Mouse (Mus musculus) intestine, embryonic 14.5 days (tissue): Measurements from ENCODE around the gene Tstd1. TPM values are rescaled to one million over a fixed set of nuclear protein-coding genes. Genes with fewer than 3 reads are reported as not detected.

Experiments
- ATAC-seq: fragments of 200-750 bp; cut with Nextera tagmentation; replicated peaks from 2 replicates; pipeline ENCODE4 v1.8.0; 2017; ENCODE audit warnings: low read depth, moderate number of reproducible peaks, moderate TSS enrichment, moderate library complexity; ENCODE audit not compliant: low FRiP score, low TSS enrichment
- DNase-seq: peaks from one replicate; pipeline ENCODE4 v3.0.0-alpha.2; 2018; ENCODE audit warnings: low spot score
- H3K27ac ChIP-seq: fragments of 300-500 bp; sonication (generic); 2 replicates; pipeline ENCODE4 v1.5.1; 2014; ENCODE audit warnings: low read depth, mild to moderate bottlenecking, control low read depth
- H3K27me3 ChIP-seq: fragments of 300-500 bp; sonication (generic); replicated peaks from 2 replicates; pipeline ENCODE4 v1.6.1; 2014; ENCODE audit warnings: low read length, control low read depth; ENCODE audit not compliant: control insufficient read depth, insufficient read depth
- H3K36me3 ChIP-seq: fragments of 300-500 bp; sonication (generic); 2 replicates; pipeline ENCODE4 v1.6.1; 2014; ENCODE audit warnings: low read length, control low read depth; ENCODE audit not compliant: control insufficient read depth, insufficient read depth
- H3K4me1 ChIP-seq: fragments of 300-500 bp; sonication (generic); replicated peaks from 2 replicates; pipeline ENCODE4 v1.6.1; 2014; ENCODE audit warnings: low read length, control low read depth, mixed read lengths; ENCODE audit not compliant: control insufficient read depth, insufficient read depth
- H3K4me2 ChIP-seq: fragments of 300-500 bp; sonication (generic); 2 replicates; pipeline ENCODE4 v1.6.1; 2014; ENCODE audit warnings: low read length
- H3K4me3 ChIP-seq: fragments of 300-500 bp; sonication (generic); 2 replicates; pipeline ENCODE4 v1.5.1; 2014; ENCODE audit warnings: low read depth, low read length, control low read depth, mixed read lengths
- H3K9ac ChIP-seq: fragments of 300-500 bp; sonication (generic); 2 replicates; pipeline ENCODE4 v1.6.1; 2014; ENCODE audit warnings: mild to moderate bottlenecking, low read length
- H3K9me3 ChIP-seq: fragments of 300-500 bp; sonication (generic); 2 replicates; pipeline ENCODE4 v1.6.1; 2016; ENCODE audit warnings: low read length, control low read depth; ENCODE audit not compliant: control insufficient read depth
- WGBS: fragments of 180-500 bp; shearing (Covaris S2); extraction: QIAGEN DNeasy Blood & Tissue Kit; methylation state at CpG from one replicate; pipeline ENCODE4 v1.1.7; 2014; 5-methylcytosine and 5-hydroxymethylcytosine counted together
- polyA plus RNA-seq: library from polyadenylated mRNA; unstranded; fragments of >200 nt; fragmentation: Nextera tagmentation; extraction: Ambion mirVana; gene quantifications from 2 replicates; pipeline ENCODE4 v1.2.1, GENCODE M21; 2014

The Tstd1 gene
- polyA plus RNA-seq, 1 experiment from 2014 or later = 2.8 TPM

- WGBS = 81% methylated on average over 4 of the region's 4 CpGs
- Histone ChIP-seq H3K27ac (no peak overlapping the region), H3K27me3 (no peaks in the 10 kb centered on the region), H3K9me3 (peaks cover 4% of the 10 kb centered on the region; the same call in 1 of the 2 replicates), H3K9ac (no peak overlapping the region), H3K4me1 (no peaks in the 10 kb centered on the region; the same call in 1 of the 2 replicates), H3K36me3 (peaks cover 10% of the 10 kb centered on the region), H3K4me3 (no peak overlapping the region), H3K4me2 (no peak overlapping the region)
- no peak for ATAC-seq
- DNase-seq = no peak
Measured at GRCm38 (mm10) chr1:171466565-171466964, 47.9 kb downstream of the Tstd1 start.

GRCm38 (mm10) chr1:171469678-171470077 lies 51.0 kb downstream of the Tstd1 start:
- Histone ChIP-seq H3K4me1 (no peaks in the 10 kb centered on the region; the same call in 1 of the 2 replicates), H3K27ac (no peak overlapping the region), H3K9ac (no peak overlapping the region), H3K9me3 (no peaks in the 10 kb centered on the region), H3K4me2 (no peak overlapping the region), H3K27me3 (no peaks in the 10 kb centered on the region), H3K36me3 (no peaks in the 10 kb centered on the region), H3K4me3 (no peak overlapping the region)
- no peak for ATAC-seq
- 78% methylated on average over 3 of the region's 3 CpGs for WGBS
- no peak for DNase-seq

Other genes with a start within 250 kb of the Tstd1 start
- gene Pcp4l1, start 222.6 kb upstream of the Tstd1 start, polyA plus RNA-seq = 21.9 and 29.2 TPM in 2 replicates
- gene Nr1i3, start 204.9 kb upstream of the Tstd1 start, polyA plus RNA-seq = 0.55 and 1.7 TPM in 2 replicates
- 27.2 and 31.5 TPM in 2 replicates for gene Tomm40l, start 196.4 kb upstream of the Tstd1 start, polyA plus RNA-seq
- gene Apoa2, start 193.8 kb upstream of the Tstd1 start, polyA plus RNA-seq = 2.5 and 5.2 TPM in 2 replicates
- gene Fcer1g, start 184.5 kb upstream of the Tstd1 start, polyA plus RNA-seq = 47.0 and 55.3 TPM in 2 replicates
- 5.0 and 6.1 TPM in 2 replicates for gene Adamts4, start 168.5 kb upstream of the Tstd1 start, polyA plus RNA-seq
- gene Ndufs2, start 167.5 kb upstream of the Tstd1 start, polyA plus RNA-seq = 247 and 258 TPM in 2 replicates
- 65.5 and 68.4 TPM in 2 replicates for gene B4galt3, start 148.5 kb upstream of the Tstd1 start, polyA plus RNA-seq
- gene Ppox, start 137.7 kb upstream of the Tstd1 start, polyA plus RNA-seq = 48.6 and 51.5 TPM in 2 replicates
- 63.0 and 68.1 TPM in 2 replicates for gene Usp21, start 130.9 kb upstream of the Tstd1 start, polyA plus RNA-seq
- gene Ufc1, start 123.8 kb upstream of the Tstd1 start, polyA plus RNA-seq = 105 and 114 TPM in 2 replicates
- gene Dedd, start 89.7 kb upstream of the Tstd1 start, polyA plus RNA-seq = 43.8 and 51.1 TPM in 2 replicates
- gene Nit1, start 73.2 kb upstream of the Tstd1 start, polyA plus RNA-seq = 31.1 and 34.6 TPM in 2 replicates
- 48.2 and 51.4 TPM in 2 replicates for gene Pfdn2, start 73.2 kb upstream of the Tstd1 start, polyA plus RNA-seq
- gene Klhdc9, start 58.1 kb upstream of the Tstd1 start, polyA plus RNA-seq = 1.5 and 1.7 TPM in 2 replicates
- gene Nectin4, start 48.8 kb upstream of the Tstd1 start, polyA plus RNA-seq = 2.6 and 2.8 TPM in 2 replicates
- gene Arhgap30, start 29.9 kb upstream of the Tstd1 start, polyA plus RNA-seq = 1.1 and 1.3 TPM in 2 replicates
- gene Usf1, start 7.6 kb upstream of the Tstd1 start, polyA plus RNA-seq = 73.7 and 83.4 TPM in 2 replicates
- 88.7 and 92.1 TPM in 2 replicates for gene F11r, start 18.7 kb downstream of the Tstd1 start, polyA plus RNA-seq
- 10.9 and 12.3 TPM in 2 replicates for gene Alyref2, start 84.6 kb downstream of the Tstd1 start, polyA plus RNA-seq
- gene Itln1, start 116.4 kb downstream of the Tstd1 start, polyA plus RNA-seq = not detected in 2 replicates
- 0.31 and 0.35 TPM in 2 replicates for gene Cd244a, start 140.3 kb downstream of the Tstd1 start, polyA plus RNA-seq
- 0.11 and 0.15 TPM in 2 replicates for gene Ly9, start 188.5 kb downstream of the Tstd1 start, polyA plus RNA-seq
- 0.16 TPM in 1 of 2 replicates, not detected in the other for gene Slamf7, start 234.2 kb downstream of the Tstd1 start, polyA plus RNA-seq